Comparison of ENCODE assay signal across 29 mouse cellular contexts in the genomic region with DNA sequence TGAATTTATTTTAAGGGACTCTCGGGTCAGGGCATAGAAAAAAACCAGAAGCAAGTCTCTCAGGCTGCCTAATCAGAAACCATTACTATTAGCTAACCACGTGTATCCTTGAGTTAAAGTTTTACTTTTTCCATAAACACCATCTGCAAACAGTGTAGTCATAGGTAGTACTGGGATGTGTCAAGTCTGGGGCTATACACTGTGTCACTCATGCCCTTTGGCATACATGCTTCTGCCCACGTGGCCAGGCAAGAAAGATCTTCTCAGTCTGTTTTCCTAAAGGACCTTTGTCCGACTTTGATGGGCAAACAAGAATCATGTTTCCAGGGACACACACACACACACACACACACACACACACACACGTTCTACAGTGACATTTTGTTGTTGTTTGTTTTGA. TPM values are rescaled to one million over a fixed set of nuclear protein-coding genes. Genes with fewer than 3 reads are reported as not detected.
DNase-seq lines count a peak whose midpoint lies in the region; ATAC-seq and TF ChIP-seq lines count a peak whose summit lies in the region.
"Had no signal": no experiment of that assay in that cellular context is flagged by ENCODE, and none has a peak within 500 bp of the region (broad histone marks: within the 10 kb centered on the region; RNA-seq: fewer than 3 reads in every experiment).

No protein-coding gene starts in this region.

- H3K4me2 ChIP-seq in liver, embryonic 11.5 days, result no peak overlapping the region
- H3K4me2 ChIP-seq in intestine, postnatal 0 days (replicated peaks; ENCODE audit: low read depth), result no peak overlapping the region
- no peak overlapping the region for H3K4me2 ChIP-seq in liver, embryonic 16.5 days (ENCODE audit: low read depth, low read length)
- H3K4me2 ChIP-seq in hindbrain, embryonic 16.5 days (ENCODE audit: low read length), result no peak overlapping the region
- H3K4me2 ChIP-seq: embryonic facial prominence, embryonic 12.5 days; heart, embryonic 11.5 days; hindbrain, embryonic 14.5 days; lung, embryonic 15.5 days; midbrain, embryonic 11.5 days had no signal

- H3K9ac ChIP-seq in liver, adult 2 months (ENCODE audit: low read depth, low read length), result 0 out of 2 replicates have a peak overlapping the region, but pooled peaks have one; percentile 18
- H3K9ac ChIP-seq in liver, embryonic 11.5 days (ENCODE audit: low read depth, low read length), result no peak overlapping the region
- no peak overlapping the region for H3K9ac ChIP-seq in intestine, postnatal 0 days (ENCODE audit: low read depth, low read length)
- no peak overlapping the region for H3K9ac ChIP-seq in liver, embryonic 16.5 days (ENCODE audit: low read depth, low read length)
- H3K9ac ChIP-seq in hindbrain, embryonic 16.5 days (ENCODE audit: low read depth, low read length), result no peak overlapping the region
- H3K9ac ChIP-seq: embryonic facial prominence, embryonic 12.5 days; hindbrain, embryonic 14.5 days; lung, embryonic 15.5 days had no signal

- no peak for ATAC-seq in liver, embryonic 11.5 days (replicated peaks; ENCODE audit: low FRiP score)
- peak; percentile 99 for ATAC-seq in intestine, postnatal 0 days
- peak; percentile 96 for ATAC-seq in liver, embryonic 16.5 days (ENCODE audit: low read depth)
- no peak for ATAC-seq in hindbrain, embryonic 16.5 days
- ATAC-seq: forebrain, embryonic 14.5 days; inflammation-experienced regulatory T-cells, adult 6 months; midbrain, embryonic 16.5 days had no signal

- no peak for TF ChIP-seq CTCF in liver, adult 2 months (IDR thresholded peaks at IDR 0.05; ENCODE audit: low read depth, low read length)
- TF ChIP-seq CTCF in intestine, postnatal 0 days (IDR thresholded peaks at IDR 0.05; ENCODE audit: low read depth), result no peak

- H3K27me3 ChIP-seq in liver, adult 2 months (ENCODE audit: control insufficient read depth, insufficient read depth, low read length), result no peaks in the 10 kb centered on the region
- H3K27me3 ChIP-seq in liver, embryonic 11.5 days (replicated peaks; ENCODE audit: control insufficient read depth, insufficient read depth, low read length), result no peaks in the 10 kb centered on the region
- H3K27me3 ChIP-seq in intestine, postnatal 0 days (replicated peaks; ENCODE audit: control insufficient read depth, insufficient read depth, low read length), result no peaks in the 10 kb centered on the region
- H3K27me3 ChIP-seq in liver, embryonic 16.5 days (ENCODE audit: control insufficient read depth, insufficient read depth, low read depth, low read length), result no peaks in the 10 kb centered on the region
- no peaks in the 10 kb centered on the region for H3K27me3 ChIP-seq in hindbrain, embryonic 16.5 days (replicated peaks; ENCODE audit: control insufficient read depth, insufficient read depth, low read length)
- H3K27me3 ChIP-seq: embryonic facial prominence, embryonic 12.5 days; lung, embryonic 15.5 days had no signal

- no peak for TF ChIP-seq POLR2A in liver, adult 2 months (IDR thresholded peaks at IDR 0.05; ENCODE audit: extremely low read depth, insufficient read depth, low read length)

- no peaks in the 10 kb centered on the region for H3K79me2 ChIP-seq in liver, adult 2 months (ENCODE audit: control insufficient read depth, insufficient read depth, low read length)

- peak overlapping the region; percentile 86 for H3K27ac ChIP-seq in liver, adult 2 months (replicated peaks; ENCODE audit: insufficient read depth, low read depth, low read length)
- no peak overlapping the region for H3K27ac ChIP-seq in liver, embryonic 11.5 days (ENCODE audit: low read depth, low read length)
- H3K27ac ChIP-seq in intestine, postnatal 0 days (ENCODE audit: low read depth, low read length), result no peak overlapping the region
- no peak overlapping the region for H3K27ac ChIP-seq in liver, embryonic 16.5 days (ENCODE audit: low read length)
- H3K27ac ChIP-seq in hindbrain, embryonic 16.5 days (ENCODE audit: low read depth, low read length), result no peak overlapping the region
- H3K27ac ChIP-seq: embryonic facial prominence, embryonic 12.5 days; hindbrain, embryonic 14.5 days; layer of hippocampus, adult 2 months; lung, embryonic 15.5 days had no signal

- no peaks in the 10 kb centered on the region for H3K9me3 ChIP-seq in liver, embryonic 11.5 days (ENCODE audit: control insufficient read depth, low read length)
- H3K9me3 ChIP-seq in intestine, postnatal 0 days (ENCODE audit: control insufficient read depth), result no peaks in the 10 kb centered on the region
- H3K9me3 ChIP-seq in liver, embryonic 16.5 days (replicated peaks; ENCODE audit: control insufficient read depth, low read length), result no peaks in the 10 kb centered on the region
- H3K9me3 ChIP-seq in hindbrain, embryonic 16.5 days (ENCODE audit: control insufficient read depth, low read length), result no peaks in the 10 kb centered on the region
- H3K9me3 ChIP-seq: embryonic facial prominence, embryonic 12.5 days; lung, embryonic 15.5 days had no signal

- peak; percentile 100 for DNase-seq in liver, adult 2 months (ENCODE audit: extremely low read depth, low read depth, low spot score)
- no peak for DNase-seq in liver, embryonic 11.5 days (ENCODE audit: low spot score)
- no peak for DNase-seq in embryo, embryonic 10 days (ENCODE audit: low spot score)
- DNase-seq: adrenal gland, adult 8-10 months; B cell, adult 2 months; cerebellum, adult 9-10 months; cerebellum, postnatal 36 days; embryo, embryonic 11 days; gastrocnemius, postnatal 25 days; heart, adult 18-20 months; kidney, postnatal 36 days; left cerebral cortex, postnatal 4 days; right cerebral cortex, postnatal 25 days; thymus, adult 18-20 months; thymus, postnatal 36 days had no signal

- no peak overlapping the region for H3K4me3 ChIP-seq in liver, adult 2 months (ENCODE audit: insufficient read depth, low read depth, low read length)
- H3K4me3 ChIP-seq in liver, embryonic 11.5 days (ENCODE audit: low read depth, low read length), result no peak overlapping the region
- no peak overlapping the region for H3K4me3 ChIP-seq in intestine, postnatal 0 days (ENCODE audit: low read depth, low read length)
- no peak overlapping the region for H3K4me3 ChIP-seq in liver, embryonic 16.5 days (ENCODE audit: low read depth, low read length)
- H3K4me3 ChIP-seq in hindbrain, embryonic 16.5 days (ENCODE audit: low read length), result no peak overlapping the region
- H3K4me3 ChIP-seq: embryonic facial prominence, embryonic 12.5 days; layer of hippocampus, adult 2 months; lung, embryonic 15.5 days had no signal

- H3K36me3 ChIP-seq in liver, adult 2 months (ENCODE audit: control insufficient read depth, insufficient read depth, low read length), result no peaks in the 10 kb centered on the region
- no peaks in the 10 kb centered on the region for H3K36me3 ChIP-seq in liver, embryonic 11.5 days (ENCODE audit: control insufficient read depth, insufficient read depth, low read length)
- no peaks in the 10 kb centered on the region for H3K36me3 ChIP-seq in intestine, postnatal 0 days (ENCODE audit: control insufficient read depth, insufficient read depth)
- H3K36me3 ChIP-seq in liver, embryonic 16.5 days (ENCODE audit: control insufficient read depth, insufficient read depth), result no peaks in the 10 kb centered on the region
- H3K36me3 ChIP-seq in hindbrain, embryonic 16.5 days (ENCODE audit: control insufficient read depth, insufficient read depth, low read length), result no peaks in the 10 kb centered on the region
- H3K36me3 ChIP-seq: embryonic facial prominence, embryonic 12.5 days; lung, embryonic 15.5 days had no signal

- peaks cover 14% of the 10 kb centered on the region; the same call in 1 of the 2 replicates for H3K4me1 ChIP-seq in liver, adult 2 months (ENCODE audit: control insufficient read depth, insufficient read depth, low read length)
- H3K4me1 ChIP-seq in liver, embryonic 11.5 days (replicated peaks; ENCODE audit: control insufficient read depth, insufficient read depth, low read length), result no peaks in the 10 kb centered on the region
- H3K4me1 ChIP-seq in intestine, postnatal 0 days (replicated peaks; ENCODE audit: control insufficient read depth, insufficient read depth, low read length), result no peaks in the 10 kb centered on the region
- no peaks in the 10 kb centered on the region for H3K4me1 ChIP-seq in liver, embryonic 16.5 days (ENCODE audit: control insufficient read depth, low read depth, low read length)
- no peaks in the 10 kb centered on the region for H3K4me1 ChIP-seq in hindbrain, embryonic 16.5 days (ENCODE audit: control insufficient read depth, insufficient read depth, low read depth, low read length)
- H3K4me1 ChIP-seq: embryonic facial prominence, embryonic 12.5 days; lung, embryonic 15.5 days had no signal

- WGBS in liver, adult 2 months, result 17% methylated on average over 5 of the region's 5 CpGs
- WGBS in liver, embryonic 11.5 days, result 68% methylated on average over 5 of the region's 5 CpGs
- WGBS in intestine, postnatal 0 days, result 37% methylated on average over 5 of the region's 5 CpGs
- WGBS in liver, embryonic 16.5 days (ENCODE audit: insufficient replicate concordance), result 41% methylated on average over 5 of the region's 5 CpGs
- 81% methylated on average over 5 of the region's 5 CpGs for WGBS in hindbrain, embryonic 16.5 days

RNA-seq across cellular contexts. Expression of gene Leprot, which starts 27.3 kb away (rescaled TPM):
- 16.8 and 17.2 TPM in 2 replicates for total RNA-seq in liver, adult 2 months (2014; rRNA removed)
- 15.0 and 18.7 TPM in 2 replicates for polyA plus RNA-seq in liver, adult 2 months (2012; rRNA removed)
- 70.8 and 79.0 TPM in 2 replicates for polyA plus RNA-seq in liver, embryonic 11.5 days (2014; fragmentation: Nextera tagmentation; extraction: Ambion mirVana)
- 130 and 137 TPM in 2 replicates for polyA plus RNA-seq in intestine, postnatal 0 days (2015; fragmentation: Nextera tagmentation; extraction: Ambion mirVana)
- polyA plus RNA-seq in liver, embryonic 16.5 days (2015; fragmentation: Nextera tagmentation; extraction: Ambion mirVana), result 44.1 and 50.6 TPM in 2 replicates
- 89.6 and 96.6 TPM in 2 replicates for polyA plus RNA-seq in hindbrain, embryonic 16.5 days (2015; fragmentation: Nextera tagmentation; extraction: Ambion mirVana)

RNA-seq across cellular contexts. Expression of gene Lepr, which starts 42.4 kb away (rescaled TPM):
- 17.1 and 24.6 TPM in 2 replicates for total RNA-seq in liver, adult 2 months (2014; rRNA removed)
- 0.36 and 0.89 TPM in 2 replicates for polyA plus RNA-seq in liver, adult 2 months (2012; rRNA removed)
- polyA plus RNA-seq in liver, embryonic 11.5 days (2014; fragmentation: Nextera tagmentation; extraction: Ambion mirVana), result 0.43 and 0.91 TPM in 2 replicates
- polyA plus RNA-seq in intestine, postnatal 0 days (2015; fragmentation: Nextera tagmentation; extraction: Ambion mirVana), result 1.9 TPM in 2 replicates
- polyA plus RNA-seq in liver, embryonic 16.5 days (2015; fragmentation: Nextera tagmentation; extraction: Ambion mirVana), result 1.5 and 1.9 TPM in 2 replicates
- polyA plus RNA-seq in hindbrain, embryonic 16.5 days (2015; fragmentation: Nextera tagmentation; extraction: Ambion mirVana), result 4.1 and 5.0 TPM in 2 replicates
- total RNA-seq: hematopoietic stem cell, adult 5-6 weeks; neutrophil, adult 5-6 weeks had no signal
- polyA plus RNA-seq: inflammation-experienced regulatory T-cells, adult 6 months had no signal

Comparison
In these comparisons a context has a peak if more than half of its experiments do, and no peak if none do; other contexts are left out.
1. ATAC-seq: peak in intestine, postnatal 0 days (single experiment) and liver, embryonic 16.5 days (single experiment); none in liver, embryonic 11.5 days (single experiment) and hindbrain, embryonic 16.5 days (single experiment).